Mouse (Mus musculus) thymus, adult 2 months (tissue): ENCODE data around the gene Nup188. TPM values are rescaled to one million over a fixed set of nuclear protein-coding genes. Genes with fewer than 3 reads are reported as not detected.

Experiments
- DNase-seq: peaks from one replicate; pipeline ENCODE4 v3.0.0; 2021
- H3K27ac ChIP-seq: fragments of 200-500 bp; 2 replicates; pipeline ENCODE4 v1.5.1; 2012; ENCODE audit warnings: low read length, control low read depth; ENCODE audit not compliant: control insufficient read depth, insufficient read depth
- H3K27me3 ChIP-seq: fragments of 200-500 bp; 2 replicates; pipeline ENCODE4 v1.6.1; 2012; ENCODE audit warnings: mild to moderate bottlenecking, low read length, moderate library complexity, mixed read lengths; ENCODE audit not compliant: control insufficient read depth, insufficient read depth
- H3K36me3 ChIP-seq: fragments of 200-500 bp; 2 replicates; pipeline ENCODE4 v1.6.1; 2012; ENCODE audit warnings: mild to moderate bottlenecking, low read length, moderate library complexity; ENCODE audit not compliant: control insufficient read depth, insufficient read depth
- H3K4me1 ChIP-seq: fragments of 200-500 bp; replicated peaks from 2 replicates; pipeline ENCODE4 v1.6.1; 2012; ENCODE audit warnings: low read length; ENCODE audit not compliant: control insufficient read depth, insufficient read depth
- H3K4me3 ChIP-seq: fragments of 200-500 bp; 2 replicates; pipeline ENCODE4 v1.5.1; 2012; ENCODE audit warnings: mild to moderate bottlenecking, low read length, control low read depth, moderate library complexity; ENCODE audit not compliant: control insufficient read depth, insufficient read depth
- CTCF ChIP-seq: fragments of 200-500 bp; IDR thresholded peaks from 2 replicates; pipeline ENCODE4 v1.5.1; 2012; ENCODE audit warnings: mild to moderate bottlenecking, control low read depth, low read length, moderate library complexity, borderline replicate concordance; ENCODE audit not compliant: control insufficient read depth, poor library complexity, insufficient read depth; ENCODE audit errors: extremely low read depth
- POLR2A ChIP-seq: fragments of 200-500 bp; IDR thresholded peaks from 2 replicates; pipeline ENCODE4 v1.6.1; 2012; ENCODE audit warnings: mild to moderate bottlenecking, low read length, control low read depth, moderate library complexity; ENCODE audit not compliant: control insufficient read depth, poor library complexity, insufficient read depth; ENCODE audit errors: extremely low read depth
- WGBS: fragments of 180-500 bp; shearing (Covaris S2); methylation state at CpG from one replicate; pipeline ENCODE4 v1.1.7; 2018; 5-methylcytosine and 5-hydroxymethylcytosine counted together
- polyA plus RNA-seq: library from polyadenylated mRNA; depleted of rRNA; stranded (reverse); fragments of >200 nt; gene quantifications from 2 replicates; pipeline ENCODE4 v1.2.3, GENCODE M21; 2012

Nup188 gene
- polyA plus RNA-seq, 1 experiment: 77.4 TPM

- WGBS: 96% methylated on average over 7 of the region's 7 CpGs
- H3K4me1 ChIP-seq: no peaks in the 10 kb centered on the region
- DNase-seq: no peak
- TF ChIP-seq CTCF: no peak
- no peak for TF ChIP-seq POLR2A
- H3K27me3 ChIP-seq: no peaks in the 10 kb centered on the region
- H3K27ac ChIP-seq: no peak overlapping the region
- H3K36me3 ChIP-seq: peaks cover 49% of the 10 kb centered on the region
- H3K4me3 ChIP-seq: no peak overlapping the region
Observed at GRCm38 (mm10) chr2:30342544-30342943, 56.3 kb downstream of the Nup188 start.

- H3K36me3 ChIP-seq: peaks cover 45% of the 10 kb centered on the region
- no peak overlapping the region for H3K4me3 ChIP-seq
- no peaks in the 10 kb centered on the region for H3K27me3 ChIP-seq
- DNase-seq: no peak
- H3K4me1 ChIP-seq: no peaks in the 10 kb centered on the region
- TF ChIP-seq POLR2A (no peak), CTCF (no peak)
- WGBS: 93% methylated on average over 14 of the region's 14 CpGs
- no peak overlapping the region for H3K27ac ChIP-seq
Observed at GRCm38 (mm10) chr2:30343601-30344137, 57.5 kb downstream of the Nup188 start.

GRCm38 (mm10) chr2:30345971-30346676 lies 59.9 kb downstream of the Nup188 start:
- WGBS: 82% methylated on average over 7 of the region's 7 CpGs
- Histone ChIP-seq H3K27me3 (no peaks in the 10 kb centered on the region), H3K27ac (no peak overlapping the region), H3K36me3 (peaks cover 46% of the 10 kb centered on the region), H3K4me1 (no peaks in the 10 kb centered on the region), H3K4me3 (no peak overlapping the region)
- DNase-seq: no peak
- no peak for TF ChIP-seq POLR2A
- no peak for TF ChIP-seq CTCF

GRCm38 (mm10) chr2:30349196-30349595 lies 63.0 kb downstream of the Nup188 start:
- Histone ChIP-seq H3K27ac (no peak overlapping the region), H3K27me3 (no peaks in the 10 kb centered on the region), H3K4me3 (no peak overlapping the region), H3K36me3 (peaks cover 22% of the 10 kb centered on the region), H3K4me1 (no peaks in the 10 kb centered on the region)
- no peak for DNase-seq
- 92% methylated on average over 6 of the region's 6 CpGs for WGBS
- TF ChIP-seq CTCF: no peak
- TF ChIP-seq POLR2A: no peak

- Histone ChIP-seq H3K36me3 (peaks cover 15% of the 10 kb centered on the region), H3K27ac (no peak overlapping the region), H3K27me3 (no peaks in the 10 kb centered on the region), H3K4me1 (no peaks in the 10 kb centered on the region), H3K4me3 (no peak overlapping the region)
- 94% methylated on average over 2 of the region's 2 CpGs for WGBS
- TF ChIP-seq POLR2A (no peak), CTCF (no peak)
- DNase-seq: no peak
Observed at GRCm38 (mm10) chr2:30351149-30351548, 65.0 kb downstream of the Nup188 start.

GRCm38 (mm10) chr2:30355861-30356260 lies 69.7 kb downstream of the Nup188 start:
- no peaks in the 10 kb centered on the region for H3K27me3 ChIP-seq
- DNase-seq: no peak
- TF ChIP-seq CTCF (no peak), POLR2A (no peak)
- no peak overlapping the region for H3K27ac ChIP-seq
- H3K4me1 ChIP-seq: peaks cover 12% of the 10 kb centered on the region
- 79% methylated on average over 4 of the region's 4 CpGs for WGBS
- H3K4me3 ChIP-seq: no peak overlapping the region
- H3K36me3 ChIP-seq: no peaks in the 10 kb centered on the region; the same call in 1 of the 2 replicates

GRCm38 (mm10) chr2:30356266-30356665 lies 70.1 kb downstream of the Nup188 start:
- Histone ChIP-seq H3K4me3 (no peak overlapping the region), H3K27ac (no peak overlapping the region), H3K36me3 (no peaks in the 10 kb centered on the region; the same call in 1 of the 2 replicates), H3K4me1 (peaks cover 12% of the 10 kb centered on the region), H3K27me3 (no peaks in the 10 kb centered on the region)
- no peak for DNase-seq
- TF ChIP-seq POLR2A (no peak), CTCF (no peak)
- WGBS: 97% methylated on average over 4 of the region's 4 CpGs
